Mouse (Mus musculus): ENCODE measurements around the gene Myadml2.

Gene Myadml2

DNA sequence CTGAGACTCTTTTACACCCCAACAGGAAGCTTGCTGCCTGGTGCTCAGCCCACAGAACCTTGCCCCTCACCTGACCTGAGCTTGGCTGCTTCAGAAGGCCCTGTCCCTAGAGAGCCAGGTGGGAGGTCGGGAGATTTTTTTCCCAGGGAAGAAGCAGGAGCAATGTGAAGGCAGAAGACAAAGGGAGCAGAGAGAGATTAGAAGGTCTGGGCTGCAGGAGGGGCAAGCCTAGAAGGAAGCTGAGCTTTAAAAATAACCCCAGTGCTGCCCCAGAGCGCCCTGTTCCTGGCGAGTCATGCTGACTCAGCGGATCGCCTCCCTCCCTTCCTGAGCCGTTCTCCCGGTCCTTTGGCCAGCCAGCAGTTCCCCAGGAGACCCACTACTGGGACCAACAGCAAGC lies 18.0 kb downstream of the Myadml2 start:
- DNase-seq (ENCODE audit: low spot score in 2 of 2): no peak

DNA sequence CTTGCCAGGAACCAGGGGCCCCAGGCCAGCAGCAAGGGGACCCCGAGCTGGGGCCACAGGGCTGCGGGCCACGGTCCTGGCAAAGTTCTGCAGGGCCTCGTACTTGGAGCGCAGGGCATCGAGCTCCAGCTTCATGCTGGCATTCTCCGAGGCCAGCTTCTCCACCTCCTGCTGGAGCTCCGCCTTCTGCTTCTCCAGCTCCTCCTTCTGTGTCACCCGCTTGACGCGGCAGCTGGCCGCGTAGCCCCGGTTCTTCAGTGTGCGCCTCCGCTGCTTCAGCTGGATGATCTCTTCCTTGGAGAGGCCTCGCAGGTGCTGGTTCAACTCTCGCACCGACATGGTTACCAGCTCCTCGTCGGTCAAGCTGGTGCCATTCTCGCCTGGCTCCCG lies 18.6 kb downstream of the Myadml2 start:
- DNase-seq (ENCODE audit: low spot score in 2 of 2): peak; percentile 53 to 55

DNA sequence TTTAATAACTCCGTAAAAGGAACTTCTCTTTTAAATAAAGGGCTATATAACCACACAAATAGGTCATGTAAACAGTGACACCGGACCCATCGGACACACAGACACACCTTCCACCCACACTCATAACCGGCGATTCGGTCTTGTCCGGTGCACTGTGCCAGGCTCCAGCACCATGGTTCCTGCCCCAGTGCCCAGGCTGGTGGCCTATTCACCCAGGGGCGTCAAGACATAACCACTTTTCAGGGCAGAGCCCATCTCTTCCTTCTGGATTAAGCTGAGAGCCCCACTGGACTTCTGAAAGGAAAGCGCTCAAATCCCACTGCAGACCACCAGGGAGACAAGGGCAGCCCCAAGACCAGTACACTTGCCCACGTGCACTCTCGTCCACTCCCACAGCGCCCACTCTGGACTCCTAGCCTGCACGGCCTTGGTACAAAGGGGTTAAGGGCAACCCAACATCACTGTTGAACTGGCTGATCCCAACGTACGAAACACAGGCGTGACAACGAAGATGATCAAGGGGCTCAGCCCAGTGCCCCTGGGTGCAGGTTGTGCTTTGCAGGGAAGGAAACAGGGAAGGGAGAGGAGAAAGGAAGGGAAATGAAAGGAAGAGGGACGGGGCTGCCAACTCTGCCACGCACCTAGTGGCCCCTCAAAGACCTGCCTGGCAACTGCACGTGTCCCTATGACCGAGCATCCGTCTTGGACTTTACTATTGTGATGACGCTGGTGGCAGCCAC lies 19.2 kb downstream of the Myadml2 start:
- no peak for DNase-seq (ENCODE audit: low spot score in 2 of 2)

DNA sequence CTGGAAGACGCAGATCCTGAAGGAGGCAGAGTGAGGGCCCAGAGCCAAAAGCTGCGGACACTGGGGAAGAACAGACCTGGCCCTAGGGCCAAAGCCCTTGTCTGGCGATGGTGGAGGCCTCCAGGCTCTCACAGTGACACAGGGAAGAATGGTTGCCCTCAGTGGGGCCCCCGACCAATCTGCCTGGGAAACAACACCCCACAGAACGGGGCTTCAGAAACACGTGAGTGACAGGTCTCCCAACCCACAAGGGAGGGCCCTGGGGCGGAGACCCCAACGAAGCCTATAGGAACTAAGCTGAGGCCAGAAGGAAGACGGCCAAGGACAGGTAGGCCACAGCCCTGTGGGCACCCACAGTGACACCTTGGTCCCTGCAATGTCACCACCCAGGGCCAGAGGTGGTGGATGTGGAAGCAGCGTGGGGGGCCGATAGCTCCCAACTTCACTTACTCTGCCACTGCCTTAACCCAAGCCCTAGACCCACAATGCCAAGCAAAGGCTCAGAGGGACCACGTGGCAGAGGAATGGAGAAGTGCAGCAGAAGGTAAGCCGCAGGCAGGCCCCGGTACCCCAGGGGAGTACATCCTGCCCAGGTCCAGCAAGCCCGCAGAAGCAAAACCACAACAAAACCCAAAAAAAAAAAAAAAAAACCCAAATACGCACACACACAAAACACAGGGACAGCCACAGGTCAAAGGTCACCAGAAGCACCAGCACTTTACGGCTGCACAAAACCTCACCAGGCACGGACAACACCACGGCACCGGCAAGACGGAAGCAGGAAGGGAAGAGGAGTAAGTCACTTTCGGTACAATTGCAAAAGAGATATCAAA lies 20.3 kb downstream of the Myadml2 start:
- DNase-seq (ENCODE audit: low spot score in 2 of 2): peak; percentile 67 to 77

DNA sequence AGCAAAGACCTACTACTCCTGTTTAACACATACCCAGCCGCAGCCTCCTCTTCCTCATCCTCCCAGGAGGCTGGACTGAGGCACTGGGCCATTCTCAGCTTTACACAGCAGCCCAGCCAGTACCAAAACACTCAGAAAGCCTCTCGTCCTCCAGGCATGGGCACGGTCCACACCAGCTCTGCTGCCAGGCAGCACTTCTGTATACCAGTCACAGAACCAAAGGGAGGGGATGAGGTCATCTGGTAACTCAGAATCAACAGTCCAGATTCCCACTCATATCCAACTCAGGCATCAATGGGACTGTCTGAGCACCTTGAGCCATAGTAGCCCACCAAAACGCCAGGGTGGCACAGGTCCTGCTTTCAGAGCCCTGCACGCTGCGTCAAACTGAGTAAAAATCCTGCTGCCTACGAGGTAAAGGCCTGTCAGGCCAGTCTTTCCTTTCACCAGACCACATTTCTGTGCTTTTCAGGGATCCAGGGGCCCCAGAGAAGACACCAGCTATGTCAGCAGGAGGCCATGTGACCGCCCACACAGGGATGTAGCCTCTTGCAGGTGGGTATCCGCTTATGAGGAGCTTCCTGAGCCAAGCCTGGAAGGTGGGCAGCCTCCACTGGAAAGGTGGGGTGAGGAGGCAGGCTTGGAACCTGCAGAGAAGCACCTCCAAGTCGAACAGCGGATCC lies 21.0 kb downstream of the Myadml2 start:
- DNase-seq (ENCODE audit: low spot score in 2 of 2): no peak

DNA sequence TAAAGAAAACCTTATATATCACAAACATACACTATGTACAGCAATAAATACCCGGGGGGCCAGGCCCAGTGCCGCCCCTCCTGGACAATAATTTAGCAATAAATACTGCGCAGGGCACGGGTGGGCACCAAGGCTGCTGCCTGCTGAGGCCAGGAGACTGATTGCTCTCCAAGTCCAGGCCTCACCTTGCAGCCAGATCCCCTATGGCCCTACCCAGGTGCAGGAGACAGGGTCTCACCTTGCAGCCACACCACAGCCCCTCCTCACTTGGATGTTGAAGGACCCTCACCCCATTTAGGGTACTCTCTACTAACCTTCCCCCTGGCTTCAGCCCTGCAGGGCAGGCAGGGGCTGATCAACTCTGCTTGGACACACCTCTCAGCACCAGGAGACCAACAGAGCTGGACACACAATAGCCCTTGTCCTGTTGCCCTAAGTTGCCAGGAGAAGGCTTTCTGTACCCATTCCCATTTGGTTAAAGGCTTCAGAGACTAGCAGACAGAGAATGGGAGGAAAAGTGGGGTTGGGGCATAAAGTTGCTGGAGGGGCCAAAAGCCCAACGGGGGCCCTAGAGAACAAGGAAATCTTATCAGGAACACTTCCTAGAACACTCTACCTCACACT lies 22.7 kb downstream of the Myadml2 start, which contains the start of gene Sirt7:
Gene Sirt7 (minus strand): TSS at position 89 of the 624 bp plus-strand sequence.
- DNase-seq (ENCODE audit: low spot score in 2 of 2): no peak

DNA sequence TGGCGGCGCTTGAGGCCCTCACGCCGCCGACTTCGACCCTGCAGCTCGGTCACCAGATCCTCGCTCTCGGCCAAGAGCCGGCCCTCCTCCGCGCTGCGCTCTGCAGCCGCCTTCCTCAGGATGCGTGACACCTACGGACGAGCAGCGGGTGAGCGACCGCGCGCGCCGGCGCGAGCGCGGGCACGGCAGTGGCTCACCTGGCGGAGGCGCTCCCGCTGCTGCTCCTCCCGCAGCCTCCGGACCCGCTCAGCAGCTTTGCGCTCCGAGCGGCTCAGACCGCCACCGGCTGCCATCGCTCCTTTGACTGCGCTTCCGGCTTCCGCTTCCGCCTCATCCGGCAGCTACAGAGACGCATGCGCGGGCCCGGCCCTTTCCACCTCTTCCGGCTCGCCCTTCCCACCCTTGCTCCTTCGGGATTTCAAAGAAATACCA lies 23.3 kb downstream of the Myadml2 start:
- DNase-seq (ENCODE audit: low spot score in 2 of 2): peak; percentile 75 to 82

DNA sequence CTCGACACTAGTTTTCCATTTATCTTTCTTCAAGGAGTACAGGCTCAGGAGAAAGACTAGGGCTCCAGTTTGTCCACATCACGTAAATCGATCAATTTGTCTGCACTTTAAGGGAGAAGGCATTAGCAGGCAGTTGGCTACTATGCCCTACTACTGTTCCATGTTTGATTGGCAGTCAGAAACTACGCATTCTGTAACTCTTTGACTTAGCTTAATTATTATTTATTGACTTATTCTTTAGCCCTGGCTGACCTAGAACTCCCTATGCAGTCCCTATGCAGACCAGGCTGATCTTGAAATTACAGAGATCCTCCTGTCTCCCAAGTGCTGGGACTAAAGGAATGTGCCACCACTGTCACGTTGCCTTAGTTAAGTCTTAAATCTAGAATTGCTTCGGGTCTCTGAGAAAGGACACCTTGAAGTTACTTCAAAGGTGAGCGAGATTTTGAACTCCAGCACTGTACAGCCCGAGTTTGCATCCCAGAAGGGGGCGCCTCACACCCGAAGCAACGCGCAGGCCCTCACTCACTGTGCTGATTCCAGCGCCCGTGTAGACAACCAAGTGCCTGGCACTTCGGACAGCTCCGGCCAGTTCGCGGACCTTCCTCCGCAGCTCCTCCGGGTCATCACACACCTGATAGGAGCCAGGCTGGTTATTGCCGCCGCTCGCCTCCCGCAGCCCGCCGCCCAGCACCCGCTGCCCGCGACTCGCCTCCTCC lies 23.8 kb downstream of the Myadml2 start:
- peak; percentile 52 to 74 for DNase-seq (ENCODE audit: low spot score in 2 of 2)

DNA sequence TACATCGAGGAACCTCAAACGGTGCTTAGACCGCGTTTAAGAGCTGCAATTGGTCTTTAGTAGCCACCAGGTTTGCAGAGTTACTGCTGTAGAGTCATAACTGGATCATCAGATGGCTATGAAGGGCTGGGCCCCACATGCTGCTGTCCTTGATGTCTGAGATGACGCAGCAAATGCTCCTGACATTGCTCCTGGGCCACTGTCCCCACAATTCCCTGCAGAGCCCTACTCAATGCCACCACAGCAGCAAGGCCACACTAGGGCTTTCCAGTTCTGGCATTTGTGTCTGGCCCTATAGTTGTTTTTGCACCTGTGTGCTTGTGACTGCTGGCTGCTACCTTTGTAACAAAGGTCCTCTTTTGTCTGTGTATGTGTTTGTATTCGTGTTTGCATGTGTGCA lies 25.2 kb downstream of the Myadml2 start:
- DNase-seq (ENCODE audit: low spot score in 2 of 2): no peak

DNA sequence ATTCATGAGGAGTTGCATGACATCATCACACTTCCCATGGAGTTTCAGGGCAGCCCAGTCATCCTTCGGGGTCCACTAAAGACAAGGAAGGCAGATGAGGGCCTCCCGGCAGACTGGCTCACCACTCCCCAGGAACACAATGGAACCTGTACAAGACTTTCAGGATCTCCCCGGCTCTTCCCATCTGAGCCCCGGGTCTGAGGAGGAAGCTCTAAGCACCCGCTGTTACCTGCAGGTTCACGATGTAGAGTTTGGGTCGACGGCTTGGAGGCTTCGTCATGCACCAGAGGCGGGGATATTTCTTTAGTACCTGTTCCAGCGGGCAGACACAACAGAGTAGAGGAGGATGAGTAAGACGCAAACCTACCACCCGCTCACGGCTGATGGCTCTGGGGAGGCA lies 27.8 kb downstream of the Myadml2 start:
- DNase-seq (ENCODE audit: low spot score in 2 of 2): no peak

DNA sequence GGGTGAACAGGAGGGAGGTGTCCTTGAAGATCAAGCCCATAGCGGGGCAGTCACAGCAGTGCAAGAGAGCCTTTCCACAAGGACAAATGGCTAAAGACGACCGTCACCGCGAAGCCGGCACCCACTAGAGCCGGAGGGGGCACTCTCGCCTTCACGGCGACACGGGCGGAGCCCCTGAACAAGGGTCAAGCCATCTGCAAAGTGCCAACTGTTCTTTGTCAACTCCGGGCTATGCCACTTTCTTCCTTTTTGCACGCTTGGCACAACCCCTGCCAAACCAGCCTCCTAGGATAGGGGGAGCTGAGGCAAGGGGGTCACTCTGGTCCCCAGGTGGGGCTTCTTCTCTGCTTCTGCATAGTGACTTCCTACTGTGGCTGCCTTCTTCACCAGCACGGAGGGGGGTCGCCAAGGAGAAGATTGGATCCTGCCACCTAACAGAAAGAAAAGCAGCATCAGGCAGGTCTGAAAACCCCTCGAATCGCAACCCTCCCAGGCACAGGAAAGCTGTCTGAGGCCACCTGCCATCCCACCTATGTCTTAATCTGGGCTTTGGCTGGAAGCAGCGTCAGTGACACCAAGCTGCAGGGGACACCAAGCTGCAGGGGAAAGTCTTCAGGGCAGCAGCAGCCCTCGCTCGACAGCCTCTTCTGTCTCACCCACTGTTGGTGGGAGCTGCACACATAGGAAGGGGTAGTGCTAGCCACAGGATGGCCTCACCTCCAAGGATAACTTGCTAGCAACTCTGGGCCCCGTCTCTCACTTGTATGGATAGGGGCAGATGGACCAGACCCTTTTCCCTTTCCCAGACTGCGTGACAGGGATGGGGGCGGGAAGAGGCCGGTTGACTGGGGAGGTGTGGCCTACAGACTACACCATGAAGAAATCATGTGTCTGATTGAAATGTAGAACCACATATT lies 29.1 kb downstream of the Myadml2 start:
- DNase-seq (ENCODE audit: low spot score in 2 of 2): no peak

DNA sequence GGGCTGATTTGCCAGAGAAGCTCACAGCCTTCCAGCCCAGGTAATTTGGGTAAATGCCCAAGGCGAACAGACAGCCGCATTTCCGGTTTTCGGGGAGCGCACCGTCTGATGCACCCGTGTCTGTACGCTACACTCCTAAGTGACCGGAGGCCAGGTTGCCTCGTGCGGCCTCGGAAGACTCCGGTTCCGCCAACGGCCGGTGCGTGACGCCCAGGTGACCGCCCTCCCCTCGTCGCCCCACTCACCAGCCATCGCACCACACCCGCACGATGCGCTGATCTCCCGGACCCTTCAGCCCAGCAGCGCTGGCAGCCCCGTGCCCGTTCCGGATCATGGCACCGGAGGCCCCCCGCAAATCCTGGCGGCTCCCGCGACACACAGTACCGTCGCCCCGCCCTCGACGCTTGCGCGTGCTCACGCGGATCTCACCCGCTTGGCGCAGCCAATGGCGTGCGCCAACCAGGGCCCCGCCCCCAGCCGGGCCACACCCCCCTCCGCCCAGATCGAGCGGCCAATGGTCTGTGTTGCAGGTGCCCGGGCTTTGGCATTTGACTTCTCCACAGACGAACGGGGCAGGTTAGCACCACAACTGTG lies 30.3 kb downstream of the Myadml2 start, which contains the start of gene Pcyt2:
Gene Pcyt2 (minus strand): TSS at position 418 of the 594 bp plus-strand sequence.
- DNase-seq (ENCODE audit: low spot score in 2 of 2): peak; percentile 88 to 92

DNA sequence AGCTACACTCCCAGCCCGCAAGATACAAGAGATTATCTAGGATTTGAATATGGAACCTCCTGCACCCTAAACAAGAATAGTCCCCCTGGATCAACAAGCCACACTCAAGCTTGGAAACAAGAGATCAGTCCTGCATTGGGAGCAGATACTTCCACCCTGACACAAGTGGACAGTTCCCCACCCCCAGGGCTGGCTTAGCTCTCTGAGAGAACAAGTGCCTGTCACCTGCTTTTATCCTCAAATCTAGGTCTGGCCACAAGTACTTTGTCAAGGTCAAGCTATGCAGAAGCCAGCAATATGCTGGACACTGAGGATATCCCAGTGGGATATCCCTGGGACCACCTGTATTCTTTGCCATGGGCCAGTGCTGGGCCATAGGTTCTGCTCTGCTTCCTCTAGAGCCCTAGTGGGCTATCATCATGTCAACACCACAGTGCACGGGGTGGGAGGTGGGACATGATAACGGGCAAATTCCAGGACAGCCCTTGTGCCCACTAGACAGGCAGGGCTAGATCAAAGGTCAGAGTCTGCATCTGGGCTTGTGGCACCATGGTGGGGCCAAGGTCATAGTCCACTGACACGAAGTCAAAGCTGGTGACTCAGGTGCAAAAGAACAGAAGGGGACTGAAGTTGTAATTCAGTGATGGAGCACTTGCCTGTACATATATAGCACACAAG lies 31.2 kb downstream of the Myadml2 start:
- no peak for DNase-seq (ENCODE audit: low spot score in 2 of 2)

DNA sequence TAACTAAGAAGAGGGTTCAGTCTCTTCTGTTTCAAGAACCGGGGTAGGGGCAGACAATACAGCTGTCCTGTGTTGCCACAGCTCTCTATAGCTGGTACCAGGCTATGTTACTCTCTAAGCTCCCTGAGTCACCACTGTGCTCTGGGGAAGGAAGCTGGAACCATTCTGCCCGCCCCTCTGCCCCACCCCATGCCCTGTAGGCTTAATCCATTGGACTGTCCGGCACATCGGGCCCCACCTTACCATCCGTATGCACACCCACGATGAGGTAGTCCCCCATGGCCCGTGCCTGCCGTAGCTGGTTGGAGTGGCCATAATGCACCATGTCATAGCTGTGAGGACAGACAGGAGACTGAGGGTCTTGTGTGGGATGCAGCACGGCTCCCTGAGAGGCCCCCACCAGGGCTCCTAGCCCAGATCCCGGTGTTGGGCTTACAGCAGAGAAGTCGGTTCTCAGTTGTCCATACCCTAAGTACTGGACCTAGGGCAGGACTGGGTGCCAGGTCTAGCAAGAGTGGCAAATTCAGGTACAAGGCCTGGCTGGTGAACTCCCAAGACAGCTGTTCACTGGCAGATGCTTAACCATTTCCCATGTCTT lies 32.3 kb downstream of the Myadml2 start:
- DNase-seq (ENCODE audit: low spot score in 2 of 2): no peak

DNA sequence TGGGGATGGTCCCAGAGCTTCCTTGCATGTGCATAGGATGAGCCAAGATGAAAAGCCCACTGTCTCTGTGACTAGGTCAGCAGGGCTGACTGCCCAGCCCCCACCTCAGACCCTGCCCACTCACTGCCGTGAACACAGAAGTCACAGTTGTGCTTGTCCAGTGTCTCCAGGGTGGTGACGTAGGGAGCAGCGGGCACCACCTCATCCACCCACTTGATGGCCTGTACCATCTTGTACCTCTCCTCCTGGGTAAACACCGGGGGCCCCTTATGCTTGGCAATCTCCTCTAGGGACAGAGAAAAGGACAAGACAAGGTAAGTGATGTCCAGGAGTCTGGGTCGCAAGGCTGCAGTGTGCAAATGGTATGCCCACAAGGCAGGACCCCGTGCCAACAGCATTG lies 32.8 kb downstream of the Myadml2 start:
- DNase-seq (ENCODE audit: low spot score in 2 of 2): no peak

DNA sequence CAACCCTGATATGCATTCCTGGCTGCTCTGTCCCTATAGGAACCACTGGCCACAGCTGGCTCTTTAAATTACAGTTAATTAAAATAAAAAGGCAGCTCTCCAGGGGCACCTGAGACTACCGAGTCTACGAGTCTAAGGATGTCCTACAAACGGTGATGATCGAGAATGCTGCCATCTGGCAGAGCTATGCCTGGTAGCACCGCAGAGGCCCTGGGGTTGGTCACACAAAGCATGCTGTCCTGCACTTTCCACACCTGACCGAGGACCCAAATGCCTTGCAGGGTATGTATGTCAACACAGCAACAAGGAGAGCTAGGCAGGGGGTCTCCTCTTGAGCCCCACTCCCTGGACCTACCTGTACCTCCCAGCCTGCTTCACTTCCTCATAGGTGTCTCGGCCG lies 34.0 kb downstream of the Myadml2 start:
- no peak for DNase-seq (ENCODE audit: low spot score in 2 of 2)

DNA sequence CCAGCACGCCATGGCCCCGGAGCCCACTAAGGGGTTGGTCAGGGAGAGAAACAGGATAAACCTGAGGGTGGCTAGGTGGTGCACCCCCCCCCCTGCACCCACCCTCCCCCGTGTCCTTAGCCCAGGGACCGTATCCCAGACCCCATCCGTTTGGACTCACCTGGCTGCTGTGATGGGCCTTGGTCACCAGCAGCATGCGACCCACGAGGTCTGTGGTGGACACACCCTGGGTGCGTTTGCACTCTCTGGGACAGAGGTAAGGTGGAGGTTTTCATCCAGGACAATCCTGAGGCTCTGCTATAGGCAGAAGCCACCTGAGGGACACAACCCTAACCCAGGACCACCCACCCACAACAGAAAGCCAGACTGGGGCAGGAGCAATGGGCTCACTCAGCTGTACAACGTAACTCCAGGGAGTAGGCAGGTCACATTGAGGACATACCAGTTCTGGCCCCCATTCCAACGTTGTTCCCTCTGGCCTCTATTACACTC lies 34.4 kb downstream of the Myadml2 start:
- DNase-seq (ENCODE audit: low spot score in 2 of 2): no peak

DNA sequence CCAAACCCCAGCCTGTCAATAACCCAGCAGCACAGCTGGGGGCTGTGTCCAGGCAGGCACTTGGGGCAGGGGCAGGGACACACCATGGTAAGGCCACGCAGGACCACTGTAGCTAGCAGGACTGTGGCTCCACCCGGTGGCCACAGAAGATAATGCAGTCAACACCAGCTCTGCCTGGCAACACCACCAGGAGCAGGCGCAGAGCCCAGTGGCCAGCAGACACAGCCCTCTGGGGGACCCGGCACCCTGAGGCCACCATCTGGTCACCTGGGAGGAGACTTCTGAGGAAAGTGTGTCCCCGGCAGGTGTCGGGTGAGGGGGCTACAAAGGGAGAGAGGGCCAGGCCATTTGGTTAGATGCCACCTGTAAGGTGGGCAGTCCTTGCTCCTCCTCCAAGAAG lies 35.2 kb downstream of the Myadml2 start:
- peak; percentile 62 to 74 for DNase-seq (ENCODE audit: low spot score in 2 of 2)

Measured in natural killer cell, adult 2 months (primary cell).